Mouse (Mus musculus): ENCODE data around the gene Mast4. TPM values are rescaled to one million over a fixed set of nuclear protein-coding genes. Genes with fewer than 3 reads are reported as not detected.

Mast4 gene
- polyA plus RNA-seq, 2 experiments, result 0.71 to 1.5 TPM

- no peaks in the 10 kb centered on the region for H3K27me3 ChIP-seq (ENCODE audit: control insufficient read depth, insufficient read depth, low read length)
- H3K9ac ChIP-seq (replicated peaks), result no peak overlapping the region
- no peaks in the 10 kb centered on the region for H3K9me3 ChIP-seq (ENCODE audit: control insufficient read depth, low read length)
- no peak for ATAC-seq (ENCODE audit: insufficient read depth)
- TF ChIP-seq EP300 (IDR thresholded peaks at IDR 0.05; ENCODE audit: low read depth) (no peak), CTCF (IDR thresholded peaks at IDR 0.05; ENCODE audit: low read depth) (no peak)
- no peak overlapping the region for H3K4me2 ChIP-seq (ENCODE audit: low read depth)
- 63% methylated on average over 7 of the region's 7 CpGs for WGBS (ENCODE audit: insufficient replicate concordance)
- H3K36me3 ChIP-seq (replicated peaks; ENCODE audit: control insufficient read depth, insufficient read depth, low read depth), result no peaks in the 10 kb centered on the region
- no peak for DNase-seq (ENCODE audit: low read depth in 3 of 3, low spot score in 3 of 3)
- H3K4me3 ChIP-seq (ENCODE audit: insufficient read depth in 1 of 2, low read depth in 2 of 2, low read length in 2 of 2), result no peak overlapping the region
- no peaks in the 10 kb centered on the region for H3K4me1 ChIP-seq (replicated peaks; ENCODE audit: control insufficient read depth in 2 of 2, insufficient read depth in 2 of 2, low read length in 1 of 2)
- no peak overlapping the region for H3K27ac ChIP-seq
These were observed 341.4 kb downstream of the Mast4 start for GRCm38 (mm10) chr13:102992680-102993423.

GRCm38 (mm10) chr13:102991928-102992327, 342.4 kb downstream of the Mast4 start:
- no peak overlapping the region for H3K27ac ChIP-seq
- no peaks in the 10 kb centered on the region for H3K27me3 ChIP-seq (ENCODE audit: control insufficient read depth, insufficient read depth, low read length)
- no peaks in the 10 kb centered on the region for H3K9me3 ChIP-seq (ENCODE audit: control insufficient read depth, low read length)
- H3K4me3 ChIP-seq (ENCODE audit: insufficient read depth in 1 of 2, low read depth in 2 of 2, low read length in 2 of 2), result no peak overlapping the region
- WGBS (ENCODE audit: insufficient replicate concordance), result 74% methylated on average over 11 of the region's 11 CpGs
- H3K36me3 ChIP-seq (replicated peaks; ENCODE audit: control insufficient read depth, insufficient read depth, low read depth), result no peaks in the 10 kb centered on the region
- no peak for DNase-seq (ENCODE audit: low read depth in 3 of 3, low spot score in 3 of 3)
- no peak overlapping the region for H3K9ac ChIP-seq (replicated peaks)
- H3K4me1 ChIP-seq (replicated peaks; ENCODE audit: control insufficient read depth in 2 of 2, insufficient read depth in 2 of 2, low read length in 1 of 2), result no peaks in the 10 kb centered on the region
- TF ChIP-seq EP300 (IDR thresholded peaks at IDR 0.05; ENCODE audit: low read depth) (no peak), CTCF (IDR thresholded peaks at IDR 0.05; ENCODE audit: low read depth) (no peak)
- no peak for ATAC-seq (ENCODE audit: insufficient read depth)
- H3K4me2 ChIP-seq (ENCODE audit: low read depth), result no peak overlapping the region

- no peaks in the 10 kb centered on the region for H3K4me1 ChIP-seq (replicated peaks; ENCODE audit: control insufficient read depth in 2 of 2, insufficient read depth in 2 of 2, low read length in 1 of 2)
- no peak overlapping the region for H3K4me2 ChIP-seq (ENCODE audit: low read depth)
- no peak for DNase-seq (ENCODE audit: low read depth in 3 of 3, low spot score in 3 of 3)
- no peaks in the 10 kb centered on the region for H3K27me3 ChIP-seq (ENCODE audit: control insufficient read depth, insufficient read depth, low read length)
- TF ChIP-seq CTCF (IDR thresholded peaks at IDR 0.05; ENCODE audit: low read depth) (no peak), EP300 (IDR thresholded peaks at IDR 0.05; ENCODE audit: low read depth) (no peak)
- no peak overlapping the region for H3K27ac ChIP-seq
- no peak overlapping the region for H3K4me3 ChIP-seq (ENCODE audit: insufficient read depth in 1 of 2, low read depth in 2 of 2, low read length in 2 of 2)
- no peaks in the 10 kb centered on the region for H3K36me3 ChIP-seq (replicated peaks; ENCODE audit: control insufficient read depth, insufficient read depth, low read depth)
- H3K9ac ChIP-seq (replicated peaks), result no peak overlapping the region
- 66% methylated on average over 7 of the region's 7 CpGs for WGBS (ENCODE audit: insufficient replicate concordance)
- no peaks in the 10 kb centered on the region for H3K9me3 ChIP-seq (ENCODE audit: control insufficient read depth, low read length)
- no peak for ATAC-seq (ENCODE audit: insufficient read depth)
These were observed 343.1 kb downstream of the Mast4 start for GRCm38 (mm10) chr13:102991196-102991595.

GRCm38 (mm10) chr13:102990085-102990484, 344.2 kb downstream of the Mast4 start:
- H3K9me3 ChIP-seq (ENCODE audit: control insufficient read depth, low read length), result no peaks in the 10 kb centered on the region
- no peak overlapping the region for H3K9ac ChIP-seq (replicated peaks)
- DNase-seq (ENCODE audit: low read depth in 3 of 3, low spot score in 3 of 3) (no peak), ATAC-seq (ENCODE audit: insufficient read depth) (no peak)
- H3K4me3 ChIP-seq (ENCODE audit: insufficient read depth in 1 of 2, low read depth in 2 of 2, low read length in 2 of 2), result no peak overlapping the region
- no peaks in the 10 kb centered on the region for H3K4me1 ChIP-seq (replicated peaks; ENCODE audit: control insufficient read depth in 2 of 2, insufficient read depth in 2 of 2, low read length in 1 of 2)
- WGBS (ENCODE audit: insufficient replicate concordance), result 65% methylated on average over 1 of the region's 1 CpGs
- no peak overlapping the region for H3K27ac ChIP-seq
- no peak overlapping the region for H3K4me2 ChIP-seq (ENCODE audit: low read depth)
- TF ChIP-seq EP300 (IDR thresholded peaks at IDR 0.05; ENCODE audit: low read depth), result no peak
- no peak for TF ChIP-seq CTCF (IDR thresholded peaks at IDR 0.05; ENCODE audit: low read depth)
- no peaks in the 10 kb centered on the region for H3K27me3 ChIP-seq (ENCODE audit: control insufficient read depth, insufficient read depth, low read length)
- H3K36me3 ChIP-seq (replicated peaks; ENCODE audit: control insufficient read depth, insufficient read depth, low read depth), result no peaks in the 10 kb centered on the region

GRCm38 (mm10) chr13:102989616-102990015, 344.7 kb downstream of the Mast4 start:
- TF ChIP-seq CTCF (IDR thresholded peaks at IDR 0.05; ENCODE audit: low read depth) (no peak), EP300 (IDR thresholded peaks at IDR 0.05; ENCODE audit: low read depth) (no peak)
- H3K36me3 ChIP-seq (replicated peaks; ENCODE audit: control insufficient read depth, insufficient read depth, low read depth), result no peaks in the 10 kb centered on the region
- H3K9me3 ChIP-seq (ENCODE audit: control insufficient read depth, low read length), result no peaks in the 10 kb centered on the region
- DNase-seq (ENCODE audit: low read depth in 3 of 3, low spot score in 3 of 3) (no peak), ATAC-seq (ENCODE audit: insufficient read depth) (no peak)
- H3K4me1 ChIP-seq (replicated peaks; ENCODE audit: control insufficient read depth in 2 of 2, insufficient read depth in 2 of 2, low read length in 1 of 2), result no peaks in the 10 kb centered on the region
- no peak overlapping the region for H3K4me2 ChIP-seq (ENCODE audit: low read depth)
- no peaks in the 10 kb centered on the region for H3K27me3 ChIP-seq (ENCODE audit: control insufficient read depth, insufficient read depth, low read length)
- no peak overlapping the region for H3K4me3 ChIP-seq (ENCODE audit: insufficient read depth in 1 of 2, low read depth in 2 of 2, low read length in 2 of 2)
- H3K27ac ChIP-seq, result no peak overlapping the region
- H3K9ac ChIP-seq (replicated peaks), result no peak overlapping the region
- 75% methylated on average over 11 of the region's 11 CpGs for WGBS (ENCODE audit: insufficient replicate concordance)

Data from liver, embryonic 14.5 days (tissue).